Mouse (Mus musculus): Measurements from ENCODE around the gene Tmem107.

Tmem107 gene

GRCm38 (mm10) chr11:69073951-69074775 lies 3.6 kb downstream of the Tmem107 start:
- DNase-seq (ENCODE audit: low read depth in 1 of 2, low spot score in 2 of 2): no peak

DNA sequence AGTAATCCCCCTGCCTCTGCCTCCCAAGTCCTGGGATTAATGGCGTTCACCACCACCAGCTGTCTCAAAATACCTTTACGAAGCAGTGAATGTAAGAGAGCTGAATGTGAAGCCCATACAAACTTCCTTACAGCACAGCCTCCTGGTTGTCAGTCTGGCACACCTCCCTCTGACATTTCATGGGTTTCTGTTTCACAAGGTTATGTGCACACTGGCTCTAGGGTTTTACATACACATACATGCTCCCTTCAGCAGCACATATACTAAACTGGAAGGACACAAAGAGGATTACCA lies 4.1 kb downstream of the Tmem107 start:
- no peak for DNase-seq (ENCODE audit: low read depth in 1 of 2, low spot score in 2 of 2)

- no peak for DNase-seq (ENCODE audit: low read depth in 1 of 2, low spot score in 2 of 2)
Measured at GRCm38 (mm10) chr11:69075764-69076479, 5.3 kb downstream of the Tmem107 start.

DNA sequence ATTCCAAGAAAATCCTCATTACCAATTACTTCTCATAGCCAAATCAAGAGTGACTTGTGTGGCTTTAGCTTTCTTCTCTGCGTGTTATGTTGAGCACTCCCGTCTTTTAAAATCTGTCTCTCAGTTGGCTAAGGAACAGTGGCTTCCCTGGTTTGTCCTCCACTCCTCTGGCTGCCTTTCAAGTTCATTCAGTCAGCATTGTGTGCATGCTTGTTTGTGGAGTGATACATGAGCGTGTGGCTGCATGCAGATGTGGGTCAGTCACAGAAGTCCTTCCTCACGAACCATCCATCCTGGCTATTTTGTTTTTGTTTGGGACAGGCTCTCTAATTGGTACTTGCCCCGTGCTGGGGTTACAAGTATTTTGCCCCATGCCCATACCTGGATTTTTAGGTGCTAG lies 6.0 kb downstream of the Tmem107 start:
- DNase-seq (ENCODE audit: low read depth in 1 of 2, low spot score in 2 of 2): no peak

- no peak for DNase-seq (ENCODE audit: low read depth in 1 of 2, low spot score in 2 of 2)
Measured at GRCm38 (mm10) chr11:69077316-69077715, 6.7 kb downstream of the Tmem107 start.

- no peak for DNase-seq (ENCODE audit: low read depth in 1 of 2, low spot score in 2 of 2)
Measured at GRCm38 (mm10) chr11:69078041-69078440, 7.4 kb downstream of the Tmem107 start.

GRCm38 (mm10) chr11:69078805-69079438 lies 8.3 kb downstream of the Tmem107 start:
- DNase-seq (ENCODE audit: low read depth in 1 of 2, low spot score in 2 of 2): peak in 1 of 2 experiments; percentile 55

DNA sequence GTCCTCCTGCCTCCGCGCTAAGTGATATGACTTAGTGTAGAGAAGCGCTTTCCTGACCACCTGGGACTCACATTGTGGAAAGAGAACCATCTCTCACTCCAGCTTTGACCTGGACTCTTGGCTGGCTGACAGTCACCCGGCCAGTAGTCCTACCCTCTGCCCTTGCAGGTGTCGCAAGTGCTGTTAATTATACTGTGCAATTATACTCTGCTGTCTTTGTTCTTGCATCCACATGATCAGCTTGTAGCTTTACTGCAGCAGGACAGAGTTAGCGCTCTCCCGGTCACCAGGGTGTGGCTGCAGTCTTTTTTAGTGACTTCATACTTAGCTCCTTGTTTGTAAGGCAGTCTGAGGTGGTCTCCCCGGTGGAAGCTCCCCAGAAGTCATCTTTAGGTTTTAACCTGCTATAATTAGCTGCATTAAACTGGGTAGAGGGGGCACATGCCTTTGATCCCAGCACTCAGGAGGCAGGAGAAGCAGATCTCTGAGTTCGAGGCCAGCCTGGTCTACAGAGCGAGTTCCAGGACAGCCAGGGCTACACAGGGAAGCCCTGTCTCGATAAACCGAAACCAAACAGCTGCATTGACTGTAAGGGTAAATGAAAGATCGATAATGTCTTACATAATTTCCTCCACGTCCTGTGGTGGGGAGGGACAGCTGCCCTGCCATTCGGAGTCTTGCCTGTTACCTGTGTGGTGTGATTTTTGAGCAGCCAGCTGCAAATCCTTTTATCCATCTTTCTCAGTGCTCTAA lies 9.7 kb downstream of the Tmem107 start:
- DNase-seq (ENCODE audit: low read depth in 1 of 2, low spot score in 2 of 2): no peak

DNA sequence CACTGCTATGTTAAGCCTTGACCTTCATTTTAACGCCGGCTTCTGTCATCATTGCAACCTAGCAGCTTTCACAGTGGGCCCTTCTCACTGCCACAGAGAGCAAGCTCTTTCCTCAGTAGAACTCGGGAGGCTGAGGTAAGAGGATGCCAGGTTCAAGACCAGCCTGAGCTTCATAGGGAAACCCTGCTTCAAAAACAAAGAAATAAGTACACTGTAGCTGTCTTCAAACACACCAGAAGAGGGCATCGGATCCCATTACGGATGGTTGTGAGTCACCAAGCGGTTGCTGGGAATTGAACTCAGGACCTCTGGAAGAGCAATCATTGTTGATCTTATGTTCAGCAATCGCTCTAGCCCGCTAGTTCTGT lies 10.2 kb downstream of the Tmem107 start:
- no peak for DNase-seq (ENCODE audit: low read depth in 1 of 2, low spot score in 2 of 2)

GRCm38 (mm10) chr11:69081613-69082012 lies 11.0 kb downstream of the Tmem107 start:
- DNase-seq (ENCODE audit: low read depth in 1 of 2, low spot score in 2 of 2): no peak

- DNase-seq (ENCODE audit: low read depth in 1 of 2, low spot score in 2 of 2): no peak
Measured at GRCm38 (mm10) chr11:69085608-69086007, 15.0 kb downstream of the Tmem107 start.

GRCm38 (mm10) chr11:69086390-69086789 lies 15.8 kb downstream of the Tmem107 start:
- DNase-seq (ENCODE audit: low read depth in 1 of 2, low spot score in 2 of 2): no peak

DNA sequence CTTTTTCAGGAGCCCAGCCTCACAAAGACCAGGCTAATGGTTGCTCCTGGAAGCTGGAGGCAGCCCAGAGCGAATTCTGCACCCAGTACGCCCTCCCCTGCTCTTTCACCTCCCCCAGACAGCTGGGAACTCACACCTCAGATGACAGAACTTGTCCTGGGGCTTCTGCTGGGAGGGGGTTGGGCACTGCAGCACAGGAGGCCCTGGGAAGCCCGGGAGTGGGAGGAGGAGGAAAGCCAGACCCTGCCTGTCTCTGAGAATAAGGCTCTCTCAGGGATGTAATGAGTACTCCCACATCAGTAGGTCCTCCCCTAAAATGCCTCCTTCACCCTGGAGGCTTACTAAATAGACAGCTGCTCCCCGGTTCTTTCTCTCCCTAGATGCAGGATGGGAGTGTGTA lies 16.5 kb downstream of the Tmem107 start:
- DNase-seq (ENCODE audit: low read depth in 1 of 2, low spot score in 2 of 2): no peak

GRCm38 (mm10) chr11:69087597-69087996 lies 17.0 kb downstream of the Tmem107 start:
- no peak for DNase-seq (ENCODE audit: low read depth in 1 of 2, low spot score in 2 of 2)

- peak; percentile 51 to 82 for DNase-seq (ENCODE audit: low read depth in 1 of 2, low spot score in 2 of 2)
Measured at GRCm38 (mm10) chr11:69088103-69088855, 17.7 kb downstream of the Tmem107 start, which contains the start of gene Vamp2. Vamp2 (plus strand) TSS chr11:69088490.

- DNase-seq (ENCODE audit: low read depth in 1 of 2, low spot score in 2 of 2): no peak
Measured at GRCm38 (mm10) chr11:69088856-69089615, 18.4 kb downstream of the Tmem107 start.

DNA sequence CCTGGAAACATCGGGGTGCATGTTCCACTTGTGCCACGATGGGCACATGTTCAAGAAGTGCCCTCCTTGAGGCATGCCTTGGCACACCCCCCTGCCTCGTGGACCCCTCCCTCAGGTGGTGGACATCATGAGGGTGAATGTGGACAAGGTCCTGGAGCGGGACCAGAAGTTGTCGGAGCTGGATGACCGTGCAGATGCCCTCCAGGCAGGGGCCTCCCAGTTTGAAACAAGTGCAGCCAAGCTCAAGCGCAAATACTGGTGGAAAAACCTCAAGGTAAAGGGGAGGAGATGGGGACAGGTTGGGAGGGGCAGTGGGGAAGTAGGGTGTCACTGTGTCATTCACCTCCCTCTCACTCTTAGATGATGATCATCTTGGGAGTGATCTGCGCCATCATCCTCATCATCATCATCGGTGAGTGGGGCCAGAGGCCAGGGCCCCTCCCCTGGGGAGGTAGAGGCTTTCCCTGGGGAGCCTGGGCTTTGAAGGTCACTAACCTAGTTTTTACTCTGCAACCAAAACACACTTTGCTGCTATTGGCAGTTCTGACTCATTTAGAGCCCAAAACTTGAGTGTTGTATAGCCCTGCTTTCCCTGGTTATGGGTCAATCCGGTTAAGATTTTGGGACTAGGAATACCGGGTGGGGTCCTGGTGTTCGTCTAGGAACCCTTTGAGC lies 19.1 kb downstream of the Tmem107 start:
- no peak for DNase-seq (ENCODE audit: low read depth in 1 of 2, low spot score in 2 of 2)

GRCm38 (mm10) chr11:69090367-69090766 lies 19.8 kb downstream of the Tmem107 start:
- no peak for DNase-seq (ENCODE audit: low read depth in 1 of 2, low spot score in 2 of 2)

GRCm38 (mm10) chr11:69091566-69092385 lies 21.2 kb downstream of the Tmem107 start:
- no peak for DNase-seq (ENCODE audit: low read depth in 1 of 2, low spot score in 2 of 2)
